Comparison of ENCODE assay signal across 11 mouse cellular contexts in genomic region chr7:130332515-130333220, GRCm38 (mm10).
A peak's percentile ranks its signal among the peaks of the same experiment; 100 is the strongest.
DNase-seq lines count a peak whose midpoint lies in the region; ATAC-seq lines count a peak whose summit lies in the region.
"Had no signal": no experiment of that assay in that cellular context is flagged by ENCODE, and none has a peak within 500 bp of the region (broad histone marks: within the 10 kb centered on the region; RNA-seq: fewer than 3 reads in every experiment).

No protein-coding gene starts in this region.

- H3K36me3 ChIP-seq in forebrain, embryonic 12.5 days (replicated peaks), result no peaks in the 10 kb centered on the region
- H3K36me3 ChIP-seq in forebrain, embryonic 11.5 days (ENCODE audit: control insufficient read depth, insufficient read depth, low read length), result no peaks in the 10 kb centered on the region
- no peaks in the 10 kb centered on the region for H3K36me3 ChIP-seq in embryonic facial prominence, embryonic 12.5 days
- no peaks in the 10 kb centered on the region for H3K36me3 ChIP-seq in heart, embryonic 16.5 days (ENCODE audit: control insufficient read depth, insufficient read depth)
- H3K36me3 ChIP-seq: neural tube, embryonic 12.5 days had no signal

- H3K4me1 ChIP-seq in forebrain, embryonic 12.5 days, result peaks cover 26% of the 10 kb centered on the region
- H3K4me1 ChIP-seq in forebrain, embryonic 11.5 days (replicated peaks; ENCODE audit: control insufficient read depth, insufficient read depth, low read length), result peaks cover 5% of the 10 kb centered on the region; the same call in 1 of the 2 replicates
- peaks cover 7% of the 10 kb centered on the region for H3K4me1 ChIP-seq in embryonic facial prominence, embryonic 12.5 days
- H3K4me1 ChIP-seq in heart, embryonic 16.5 days (ENCODE audit: control insufficient read depth, insufficient read depth, low read length), result no peaks in the 10 kb centered on the region

- H3K27ac ChIP-seq in forebrain, embryonic 12.5 days, result 0 out of 2 replicates have a peak overlapping the region, but pooled peaks have one; percentile 19
- H3K27ac ChIP-seq in forebrain, embryonic 11.5 days (ENCODE audit: low read depth, low read length), result no peak overlapping the region
- H3K27ac ChIP-seq in embryonic facial prominence, embryonic 12.5 days, result 0 out of 2 replicates have a peak overlapping the region, but pooled peaks have one; percentile 26
- H3K27ac ChIP-seq in heart, embryonic 16.5 days (ENCODE audit: low read length), result 0 out of 2 replicates have a peak overlapping the region, but pooled peaks have one; percentile 46
- H3K27ac ChIP-seq: neural tube, embryonic 12.5 days had no signal

- DNase-seq in forebrain, embryonic 11.5 days (ENCODE audit: low spot score), result no peak
- peak; percentile 13 to 41 for DNase-seq in layer of hippocampus, postnatal 10 days (ENCODE audit: low spot score in 2 of 2)
- DNase-seq in layer of hippocampus, postnatal 25 days (ENCODE audit: extremely low spot score in 1 of 2, low spot score in 1 of 2), result no peak
- DNase-seq in thymus, postnatal 10 days (ENCODE audit: low spot score in 2 of 2), result no peak
- no peak for DNase-seq in cerebellum, adult 11-12 months
- DNase-seq: cerebellum, postnatal 36 days; lung, adult 2 months had no signal

- H3K4me2 ChIP-seq in forebrain, embryonic 12.5 days, result no peak overlapping the region
- H3K4me2 ChIP-seq in forebrain, embryonic 11.5 days (ENCODE audit: low read depth, low read length, severe bottlenecking), result no peak overlapping the region
- no peak overlapping the region for H3K4me2 ChIP-seq in embryonic facial prominence, embryonic 12.5 days (replicated peaks)
- no peak overlapping the region for H3K4me2 ChIP-seq in heart, embryonic 16.5 days (ENCODE audit: low read depth, low read length)
- H3K4me2 ChIP-seq: neural tube, embryonic 12.5 days had no signal

- H3K9ac ChIP-seq in forebrain, embryonic 12.5 days, result no peak overlapping the region
- no peak overlapping the region for H3K9ac ChIP-seq in forebrain, embryonic 11.5 days (ENCODE audit: low read length)
- H3K9ac ChIP-seq in embryonic facial prominence, embryonic 12.5 days, result no peak overlapping the region
- H3K9ac ChIP-seq in heart, embryonic 16.5 days (ENCODE audit: low read length), result no peak overlapping the region
- H3K9ac ChIP-seq: neural tube, embryonic 12.5 days had no signal

- peaks cover 28% of the 10 kb centered on the region for H3K27me3 ChIP-seq in forebrain, embryonic 12.5 days
- no peaks in the 10 kb centered on the region for H3K27me3 ChIP-seq in forebrain, embryonic 11.5 days (ENCODE audit: control insufficient read depth, insufficient read depth, low read length)
- no peaks in the 10 kb centered on the region for H3K27me3 ChIP-seq in embryonic facial prominence, embryonic 12.5 days
- no peaks in the 10 kb centered on the region for H3K27me3 ChIP-seq in heart, embryonic 16.5 days (ENCODE audit: control insufficient read depth, insufficient read depth, low read length)
- H3K27me3 ChIP-seq: neural tube, embryonic 12.5 days had no signal

- WGBS in forebrain, embryonic 12.5 days, result 85% methylated on average over 11 of the region's 11 CpGs
- WGBS in forebrain, embryonic 11.5 days, result 88% methylated on average over 11 of the region's 11 CpGs
- WGBS in embryonic facial prominence, embryonic 12.5 days, result 83% methylated on average over 11 of the region's 11 CpGs
- 82% methylated on average over 11 of the region's 11 CpGs for WGBS in heart, embryonic 16.5 days

- H3K4me3 ChIP-seq in forebrain, embryonic 12.5 days (replicated peaks), result no peak overlapping the region
- H3K4me3 ChIP-seq in forebrain, embryonic 11.5 days (ENCODE audit: low read depth, low read length), result no peak overlapping the region
- no peak overlapping the region for H3K4me3 ChIP-seq in embryonic facial prominence, embryonic 12.5 days
- no peak overlapping the region for H3K4me3 ChIP-seq in heart, embryonic 16.5 days (ENCODE audit: low read length)
- H3K4me3 ChIP-seq: neural tube, embryonic 12.5 days had no signal

- ATAC-seq in forebrain, embryonic 12.5 days (ENCODE audit: low FRiP score), result no peak
- ATAC-seq in forebrain, embryonic 11.5 days (replicated peaks; ENCODE audit: low FRiP score), result no peak
- ATAC-seq in embryonic facial prominence, embryonic 12.5 days (ENCODE audit: insufficient number of reproducible peaks, insufficient read depth, low FRiP score, low TSS enrichment), result no peak
- ATAC-seq in heart, embryonic 16.5 days (replicated peaks; ENCODE audit: extremely low read depth, insufficient read depth, low FRiP score), result peak; percentile 75

- H3K9me3 ChIP-seq in forebrain, embryonic 12.5 days, result no peaks in the 10 kb centered on the region
- no peaks in the 10 kb centered on the region for H3K9me3 ChIP-seq in forebrain, embryonic 11.5 days (ENCODE audit: control insufficient read depth, low read length)
- H3K9me3 ChIP-seq in embryonic facial prominence, embryonic 12.5 days, result no peaks in the 10 kb centered on the region
- H3K9me3 ChIP-seq in heart, embryonic 16.5 days (replicated peaks; ENCODE audit: control insufficient read depth, low read length), result no peaks in the 10 kb centered on the region
- H3K9me3 ChIP-seq: neural tube, embryonic 12.5 days had no signal

Comparison
In these comparisons a context has a peak if more than half of its experiments do, and no peak if none do; other contexts are left out.
1. DNase-seq: peak in layer of hippocampus, postnatal 10 days (2 of 2); none in forebrain, embryonic 11.5 days (single experiment), layer of hippocampus, postnatal 25 days (0 of 2), thymus, postnatal 10 days (0 of 2) and cerebellum, adult 11-12 months (single experiment).